Mouse (Mus musculus): ENCODE data around the gene Spata45. TPM values are rescaled to one million over a fixed set of nuclear protein-coding genes. Genes with fewer than 3 reads are reported as not detected.
"Not testable (repeated sequence)": the region's sequence is repeated elsewhere in the genome, so short reads cannot be mapped to it uniquely, and the experiment has no call there.

Spata45 gene
- total and polyA plus RNA-seq, 3 experiments = 0.76 TPM; not detected in 2

GRCm38 (mm10) chr1:191023806-191024205, 12.6 kb upstream of the Spata45 start:
- H3K79me2 ChIP-seq (replicated peaks; ENCODE audit: control insufficient read depth, extremely low read depth, insufficient read depth, poor library complexity, severe bottlenecking) = peaks cover 19% of the 10 kb centered on the region
- H3K4me3 ChIP-seq (replicated peaks in 1 of 3; ENCODE audit: low read depth in 2 of 3, low read length in 2 of 3, poor library complexity in 1 of 3) = peak overlapping the region in 2 of 3 experiments; percentile 54 to 70
- H3K4me1 ChIP-seq (ENCODE audit: control insufficient read depth in 1 of 2, insufficient read depth in 2 of 2) = peaks cover 0 to 28% of the 10 kb centered on the region in 2 experiments; a peak in 3 of 4 replicates
- peaks cover 7 to 16% of the 10 kb centered on the region in 2 experiments for H3K36me3 ChIP-seq (replicated peaks in 1 of 2; ENCODE audit: control insufficient read depth in 1 of 2, insufficient read depth in 1 of 2, low read length in 1 of 2)
- H3K27me3 ChIP-seq (replicated peaks); dilution Hi-C loops (cut with MboI; ENCODE audit: extremely low pct_ligation_motif_present, extremely low pct_unique_long_range_greater_than_20kb, low sequenced_read_pairs); DNase-seq (ENCODE audit: extremely low read depth); H3K27ac ChIP-seq (ENCODE audit: insufficient read depth, low read depth); in situ Hi-C loops (cut with MboI; ENCODE audit: low pct_ligation_motif_present, low pct_unique_long_range_greater_than_20kb, low sequenced_read_pairs); H3K9me3 ChIP-seq (replicated peaks; ENCODE audit: low read length): not testable (repeated sequence)
- H3K4me2 ChIP-seq (ENCODE audit: insufficient read depth, low read depth, poor library complexity, severe bottlenecking) = peak overlapping the region; percentile 24; the same call in 1 of the 2 replicates
- peak; percentile 91 for TF ChIP-seq TBP (conservative IDR thresholded peaks at IDR 0.05; ENCODE audit: low read depth, low read length)
- peak overlapping the region; percentile 14; the same call in 1 of the 2 replicates for H3K9ac ChIP-seq (ENCODE audit: insufficient read depth, low read depth)

GRCm38 (mm10) chr1:191025016-191026012, 11.1 kb upstream of the Spata45 start:
- DNase-seq (ENCODE audit: extremely low read depth) = no peak

More at GRCm38 (mm10) chr1:191025016-191026012, 11.1 kb upstream of the Spata45 start:
- no peak for TF ChIP-seq ETS1 (conservative IDR thresholded peaks at IDR 0.05; ENCODE audit: low read depth, low read length)
- no peak for TF ChIP-seq RCOR1 (conservative IDR thresholded peaks at IDR 0.05; ENCODE audit: low read depth, low read length)
- no peak for TF ChIP-seq CTCF (conservative IDR thresholded peaks at IDR 0.05 in 1 of 2, IDR thresholded peaks at IDR 0.05 in 1 of 2; ENCODE audit: low read depth in 2 of 2, low read length in 2 of 2)
- TF ChIP-seq ZKSCAN1 (IDR thresholded peaks at IDR 0.05; ENCODE audit: borderline replicate concordance, low read depth, low read length) = no peak
- no peak for TF ChIP-seq JUND (conservative IDR thresholded peaks at IDR 0.05; ENCODE audit: low read depth, low read length)
- TF ChIP-seq CHD1 (IDR thresholded peaks at IDR 0.05; ENCODE audit: low read depth, low read length) = 0 out of 2 replicates have a peak, but pooled peaks have one; percentile 36
- 0 out of 2 replicates have a peak, but pooled peaks have one; percentile 4 for TF ChIP-seq MEF2A (IDR thresholded peaks at IDR 0.05; ENCODE audit: borderline replicate concordance, low read depth, low read length)
- 0 out of 2 replicates have a peak, but pooled peaks have one; percentile 12 for TF ChIP-seq TCF12 (IDR thresholded peaks at IDR 0.05; ENCODE audit: low read depth, low read length)
- TF ChIP-seq ZMIZ1 (IDR thresholded peaks at IDR 0.05; ENCODE audit: low read depth, low read length) = no peak
- no peak for TF ChIP-seq UBTF (IDR thresholded peaks at IDR 0.05; ENCODE audit: low read depth, low read length)
- TF ChIP-seq USF2 (conservative IDR thresholded peaks at IDR 0.05; ENCODE audit: low read depth, low read length) = no peak
- no peak for TF ChIP-seq MAZ (IDR thresholded peaks at IDR 0.05; ENCODE audit: low read depth, low read length)
- TF ChIP-seq ZC3H11A (IDR thresholded peaks at IDR 0.05; ENCODE audit: low read depth, low read length) = no peak
- TF ChIP-seq POLR2A (IDR thresholded peaks at IDR 0.05; ENCODE audit: low read depth, low read length) = no peak
- TF ChIP-seq MXI1 (IDR thresholded peaks at IDR 0.05; ENCODE audit: low read depth, low read length) = 0 out of 2 replicates have a peak, but pooled peaks have one; percentile 7
- TF ChIP-seq SIN3A (IDR thresholded peaks at IDR 0.05; ENCODE audit: low read length) = peak; percentile 25; the same call in 1 of the 2 replicates
- 0 out of 2 replicates have a peak, but pooled peaks have one; percentile 34 for TF ChIP-seq BHLHE40 (IDR thresholded peaks at IDR 0.05; ENCODE audit: low read depth, low read length)
- TF ChIP-seq POLR2AphosphoS2 (IDR thresholded peaks at IDR 0.05; ENCODE audit: low read depth, low read length) = no peak
- Histone ChIP-seq H3K9ac (ENCODE audit: insufficient read depth, low read depth) (peak overlapping the region; percentile 81), H3K36me3 (replicated peaks in 1 of 2; ENCODE audit: control insufficient read depth in 1 of 2, insufficient read depth in 1 of 2, low read length in 1 of 2) (peaks cover 7 to 12% of the 10 kb centered on the region in 2 experiments), H3K27me3 (replicated peaks) (no peaks in the 10 kb centered on the region), H3K79me2 (replicated peaks; ENCODE audit: control insufficient read depth, extremely low read depth, insufficient read depth, poor library complexity, severe bottlenecking) (peaks cover 17% of the 10 kb centered on the region), H3K27ac (ENCODE audit: insufficient read depth, low read depth) (peak overlapping the region; percentile 36), H3K4me1 (ENCODE audit: control insufficient read depth in 1 of 2, insufficient read depth in 2 of 2) (peaks cover 0 to 17% of the 10 kb centered on the region in 2 experiments; a peak in 2 of 4 replicates), H3K9me3 (replicated peaks; ENCODE audit: low read length) (no peaks in the 10 kb centered on the region), H3K4me3 (replicated peaks in 1 of 3; ENCODE audit: low read depth in 2 of 3, low read length in 2 of 3, poor library complexity in 1 of 3) (peak overlapping the region; percentile 70 to 99 (median 87)), H3K4me2 (ENCODE audit: insufficient read depth, low read depth, poor library complexity, severe bottlenecking) (peak overlapping the region; percentile 42)
- in situ Hi-C loops (cut with MboI; ENCODE audit: low pct_ligation_motif_present, low pct_unique_long_range_greater_than_20kb, low sequenced_read_pairs) (no loop called here), dilution Hi-C loops (cut with MboI; ENCODE audit: extremely low pct_ligation_motif_present, extremely low pct_unique_long_range_greater_than_20kb, low sequenced_read_pairs) (no loop called here)
